Mouse (Mus musculus) liver, adult 2 months (tissue): ENCODE measurements around the gene Nudt1. TPM values are rescaled to one million over a fixed set of nuclear protein-coding genes. Genes with fewer than 3 reads are reported as not detected.

Experiments
- DNase-seq: peaks from one replicate; pipeline ENCODE4 v3.0.0-alpha.2; 2011; ENCODE audit warnings: low read depth, low spot score; ENCODE audit errors: extremely low read depth
- H3K27ac ChIP-seq: fragments of 200-500 bp; replicated peaks from 2 replicates; pipeline ENCODE4 v1.5.1; 2012; ENCODE audit warnings: low read depth, mild to moderate bottlenecking, control low read depth, inconsistent platforms, low read length; ENCODE audit not compliant: insufficient read depth
- H3K27me3 ChIP-seq: fragments of 200-500 bp; 2 replicates; pipeline ENCODE4 v1.6.1; 2012; ENCODE audit warnings: mild to moderate bottlenecking, moderate library complexity, low read length, inconsistent platforms; ENCODE audit not compliant: control insufficient read depth, insufficient read depth
- H3K36me3 ChIP-seq: fragments of 200-500 bp; 2 replicates; pipeline ENCODE4 v1.6.1; 2012; ENCODE audit warnings: low read length, inconsistent platforms; ENCODE audit not compliant: control insufficient read depth, insufficient read depth
- H3K4me1 ChIP-seq: fragments of 200-500 bp; 2 replicates; pipeline ENCODE4 v1.6.1; 2011; ENCODE audit warnings: low read length; ENCODE audit not compliant: control insufficient read depth, insufficient read depth
- H3K4me3 ChIP-seq: fragments of 200-500 bp; 2 replicates; pipeline ENCODE4 v1.5.1; 2011; ENCODE audit warnings: low read depth, mild to moderate bottlenecking, control low read depth, low read length, moderate library complexity; ENCODE audit not compliant: insufficient read depth
- H3K79me2 ChIP-seq: fragments of 200-500 bp; 2 replicates; pipeline ENCODE4 v1.6.1; 2012; ENCODE audit warnings: inconsistent platforms, mild to moderate bottlenecking, low read length, moderate library complexity; ENCODE audit not compliant: control insufficient read depth, insufficient read depth
- H3K9ac ChIP-seq: fragments of 200-500 bp; 2 replicates; pipeline ENCODE4 v1.6.1; 2012; ENCODE audit warnings: low read depth, mild to moderate bottlenecking, control low read depth, inconsistent platforms, low read length
- CTCF ChIP-seq: fragments of 200-500 bp; IDR thresholded peaks from 2 replicates; pipeline ENCODE4 v1.5.1; 2011; ENCODE audit warnings: low read depth, low read length, control low read depth
- POLR2A ChIP-seq: fragments of 200-500 bp; IDR thresholded peaks from 2 replicates; pipeline ENCODE4 v1.6.1; 2011; ENCODE audit warnings: low read length, control low read depth; ENCODE audit not compliant: insufficient read depth; ENCODE audit errors: extremely low read depth
- WGBS: fragments of 180-500 bp; shearing (Covaris S2); methylation state at CpG from one replicate; pipeline ENCODE4 v1.1.7; 2018; 5-methylcytosine and 5-hydroxymethylcytosine counted together
- polyA plus RNA-seq: library from polyadenylated mRNA; depleted of rRNA; stranded (reverse); fragments of >200 nt; gene quantifications from 2 replicates; pipeline ENCODE4 v1.2.3, GENCODE M21; 2012; rRNA removed
- total RNA-seq: library from RNA; depleted of rRNA; stranded (reverse); fragments of >200 nt; gene quantifications from 2 replicates; pipeline ENCODE4 v1.2.3, GENCODE M21; 2014; rRNA removed

Gene Nudt1
- total RNA-seq (20.7 and 25.3 TPM in 2 replicates), polyA plus RNA-seq (15.8 and 20.2 TPM in 2 replicates)

DNA sequence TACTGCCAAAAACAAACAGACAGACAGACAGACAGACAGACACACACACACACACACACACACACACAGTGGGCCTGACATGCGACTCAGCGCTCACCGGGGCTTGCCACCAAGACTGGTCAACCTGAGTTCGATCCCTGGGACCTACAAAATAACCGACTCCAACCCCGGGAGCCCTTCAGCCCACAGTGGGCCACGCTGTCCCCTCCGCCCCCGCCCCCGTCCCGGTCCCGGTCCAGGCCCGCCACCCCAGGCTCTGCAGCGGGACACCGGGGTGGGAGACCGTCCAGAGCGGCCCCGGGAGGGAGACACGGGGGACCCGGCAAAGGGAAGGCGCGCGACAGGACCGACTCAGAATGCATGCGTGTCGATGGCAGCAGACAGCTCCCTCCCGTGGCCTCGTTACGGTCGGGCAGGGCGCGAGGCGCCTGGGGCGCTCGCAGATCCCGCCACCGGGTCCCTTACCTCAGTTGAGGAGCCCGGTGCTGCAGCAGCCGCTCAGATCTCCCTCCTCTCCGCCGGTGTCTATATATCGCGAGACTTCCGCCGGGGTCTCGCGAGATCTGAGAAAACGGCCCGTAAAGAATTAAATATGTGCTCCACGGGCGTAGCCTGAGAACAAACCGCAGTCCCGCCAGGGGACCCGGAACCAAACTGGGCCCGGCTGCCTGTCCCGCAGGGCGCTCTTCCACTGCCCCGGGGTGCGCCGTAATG lies at the start of gene Nudt1, which contains the start of gene Mad1l1:
Gene Nudt1 (plus strand): TSS at position 615 of the 714 bp plus-strand sequence.
Gene Mad1l1 (minus strand): TSS at position 511 of the 714 bp plus-strand sequence.
- 1% methylated on average over 60 of the region's 60 CpGs for WGBS

GRCm38 (mm10) chr5:140276779-140277178 lies 44.7 kb upstream of the Nudt1 start:
- H3K36me3 ChIP-seq: peaks cover 4% of the 10 kb centered on the region; the same call in 1 of the 2 replicates
- DNase-seq: no peak
- no peaks in the 10 kb centered on the region for H3K4me1 ChIP-seq
- H3K27ac ChIP-seq: no peak overlapping the region
- no peaks in the 10 kb centered on the region for H3K79me2 ChIP-seq
- H3K27me3 ChIP-seq: no peaks in the 10 kb centered on the region
- WGBS: 87% methylated on average over 6 of the region's 6 CpGs
- no peak overlapping the region for H3K4me3 ChIP-seq
- TF ChIP-seq POLR2A (no peak), CTCF (no peak)
- no peak overlapping the region for H3K9ac ChIP-seq

More for the DNA sequence above, at the start of gene Nudt1, which contains the start of gene Mad1l1:
- H3K9ac ChIP-seq: peak within 1 kb of the TSS; percentile 91
- H3K27me3 ChIP-seq: no peaks in the 10 kb centered on the region
- H3K4me3 ChIP-seq: peak within 1 kb of the TSS; percentile 88
- peak within 1 kb of the TSS; percentile 68 for H3K27ac ChIP-seq
- peaks cover 7% of the 10 kb centered on the region; the same call in 1 of the 2 replicates for H3K4me1 ChIP-seq
- peaks cover 10% of the 10 kb centered on the region; the same call in 1 of the 2 replicates for H3K79me2 ChIP-seq
- H3K36me3 ChIP-seq: no peaks in the 10 kb centered on the region
- TF ChIP-seq CTCF (peak; percentile 7; the same call in 1 of the 2 replicates), POLR2A (0 out of 2 replicates have a peak, but pooled peaks have one; percentile 36)
- peak; percentile 85 for DNase-seq

- no peak overlapping the region for H3K4me3 ChIP-seq
- H3K36me3 ChIP-seq: peaks cover 4% of the 10 kb centered on the region; the same call in 1 of the 2 replicates
- H3K27ac ChIP-seq: no peak overlapping the region
- no peak for DNase-seq
- no peaks in the 10 kb centered on the region for H3K79me2 ChIP-seq
- H3K9ac ChIP-seq: no peak overlapping the region
- H3K27me3 ChIP-seq: no peaks in the 10 kb centered on the region
- 92% methylated on average over 9 of the region's 9 CpGs for WGBS
- H3K4me1 ChIP-seq: peaks cover 5% of the 10 kb centered on the region
- TF ChIP-seq POLR2A (no peak), CTCF (no peak)
Measured at GRCm38 (mm10) chr5:140280205-140280604, 41.3 kb upstream of the Nudt1 start.

DNA sequence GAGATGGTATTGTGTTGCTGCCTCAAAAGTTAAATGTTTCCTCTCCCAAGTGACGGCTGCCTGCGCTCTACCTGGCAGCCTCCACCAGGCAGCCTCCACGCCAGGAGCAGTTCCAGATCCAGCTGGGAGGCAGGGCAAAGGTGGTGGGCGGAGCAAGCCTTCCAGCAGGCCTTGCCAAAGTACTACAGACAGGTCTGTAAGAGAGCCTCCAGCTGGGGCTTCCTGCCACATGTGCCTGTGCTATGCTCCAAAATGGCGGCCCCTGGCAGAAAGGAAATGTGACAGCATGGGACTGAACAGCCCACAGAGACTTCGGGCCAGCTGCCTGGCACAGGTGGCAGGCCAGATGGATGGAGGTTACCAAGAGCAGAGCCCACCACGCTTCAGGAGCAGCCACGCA lies 39.1 kb upstream of the Nudt1 start:
- no peak overlapping the region for H3K9ac ChIP-seq
- TF ChIP-seq POLR2A (no peak), CTCF (peak; percentile 31)
- H3K79me2 ChIP-seq: no peaks in the 10 kb centered on the region
- peak overlapping the region; percentile 41 for H3K27ac ChIP-seq
- 47% methylated on average over 8 of the region's 8 CpGs for WGBS
- H3K27me3 ChIP-seq: no peaks in the 10 kb centered on the region
- no peaks in the 10 kb centered on the region for H3K36me3 ChIP-seq
- no peak overlapping the region for H3K4me3 ChIP-seq
- peak; percentile 86 for DNase-seq
- peaks cover 5% of the 10 kb centered on the region for H3K4me1 ChIP-seq

DNA sequence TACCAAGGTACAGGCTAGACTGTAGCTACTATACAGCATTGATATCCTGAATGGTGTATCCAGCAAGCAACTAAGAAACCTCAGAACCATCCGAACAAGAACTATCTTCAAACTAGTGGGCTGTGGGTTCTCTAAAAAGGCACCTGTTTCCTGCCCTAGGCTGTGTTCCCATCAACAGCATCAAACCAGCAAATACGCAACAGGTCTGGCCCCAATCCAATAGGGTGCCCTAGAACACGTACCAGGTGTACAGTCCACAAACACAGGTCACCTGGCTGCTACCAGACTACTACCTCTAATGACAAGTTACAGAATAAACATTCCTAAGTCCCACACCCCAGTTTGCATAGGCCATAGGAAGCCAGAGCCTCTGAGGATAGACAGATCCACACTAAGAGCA lies 38.6 kb upstream of the Nudt1 start:
- Histone ChIP-seq H3K27me3 (no peaks in the 10 kb centered on the region), H3K4me3 (no peak overlapping the region), H3K36me3 (no peaks in the 10 kb centered on the region), H3K4me1 (peaks cover 5% of the 10 kb centered on the region), H3K79me2 (no peaks in the 10 kb centered on the region), H3K27ac (peak overlapping the region; percentile 41), H3K9ac (no peak overlapping the region)
- WGBS: 47% methylated on average over 3 of the region's 3 CpGs
- DNase-seq: peak; percentile 85
- TF ChIP-seq POLR2A (no peak), CTCF (no peak)

GRCm38 (mm10) chr5:140284011-140284410 lies 37.4 kb upstream of the Nudt1 start:
- WGBS: 99% methylated on average over 2 of the region's 2 CpGs
- Histone ChIP-seq H3K27me3 (no peaks in the 10 kb centered on the region), H3K4me3 (no peak overlapping the region), H3K27ac (no peak overlapping the region), H3K79me2 (no peaks in the 10 kb centered on the region), H3K4me1 (peaks cover 5% of the 10 kb centered on the region), H3K9ac (no peak overlapping the region), H3K36me3 (no peaks in the 10 kb centered on the region)
- no peak for DNase-seq
- TF ChIP-seq CTCF (no peak), POLR2A (no peak)
